Mouse (Mus musculus) heart, adult 2 months (tissue): ENCODE measurements around the gene Notch3.

Source experiments
- CTCF ChIP-seq: fragments of 200-600 bp; IDR thresholded peaks from 2 replicates; pipeline ENCODE4 v1.8.1; 2022; ENCODE audit warnings: antibody characterized with exemption, mild to moderate bottlenecking, moderate library complexity
- POLR2A ChIP-seq: fragments of 200-500 bp; IDR thresholded peaks from 2 replicates; pipeline ENCODE4 v1.6.1; 2011; ENCODE audit warnings: mild to moderate bottlenecking, low read depth, low read length, control low read depth; ENCODE audit not compliant: insufficient read depth

DNA sequence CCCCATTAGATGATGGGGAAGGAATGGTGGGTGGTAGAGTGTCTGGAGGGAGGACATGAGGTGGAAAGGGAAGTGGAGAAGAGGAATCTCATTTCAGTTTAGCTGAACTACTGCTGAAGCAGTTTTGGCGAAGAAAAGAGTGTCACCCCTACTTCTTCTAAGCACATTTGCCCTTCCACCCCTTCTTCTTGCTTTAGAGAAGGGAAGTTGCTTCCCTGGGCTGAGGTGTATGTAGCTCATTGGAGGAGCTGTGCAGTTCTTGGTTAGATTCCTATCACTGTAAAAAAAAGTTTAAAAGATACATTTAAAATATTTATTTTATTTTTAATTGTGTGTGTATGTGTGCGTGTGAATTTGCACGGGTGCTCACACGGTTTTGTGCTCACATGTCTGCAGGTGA is 10.3 kb upstream of the Notch3 start:
- no peak for TF ChIP-seq POLR2A
- TF ChIP-seq CTCF, result no peak
